Mouse (Mus musculus): Measurements from ENCODE around the gene Rsbn1. TPM values are rescaled to one million over a fixed set of nuclear protein-coding genes. Genes with fewer than 3 reads are reported as not detected.

Gene Rsbn1
- polyA plus RNA-seq, 1 experiment from 2014 or later = 29.3 TPM

- DNase-seq (no peak), ATAC-seq (ENCODE audit: low FRiP score, low TSS enrichment) (no peak)
- H3K27ac ChIP-seq (replicated peaks; ENCODE audit: low read depth, low read length) = no peak overlapping the region
- no peak overlapping the region for H3K9ac ChIP-seq (replicated peaks; ENCODE audit: low read length)
- no peaks in the 10 kb centered on the region for H3K36me3 ChIP-seq (ENCODE audit: control insufficient read depth, insufficient read depth, low read length)
- no peaks in the 10 kb centered on the region for H3K27me3 ChIP-seq (ENCODE audit: control insufficient read depth, insufficient read depth, low read length)
- H3K4me2 ChIP-seq (ENCODE audit: low read length) = no peak overlapping the region
- no peaks in the 10 kb centered on the region for H3K9me3 ChIP-seq (ENCODE audit: control insufficient read depth, low read length)
- peaks cover 24% of the 10 kb centered on the region for H3K4me1 ChIP-seq (ENCODE audit: control insufficient read depth, insufficient read depth, low read length)
- WGBS = 98% methylated on average over 1 of the region's 1 CpGs
- H3K4me3 ChIP-seq (replicated peaks; ENCODE audit: low read depth, low read length) = no peak overlapping the region
These were observed 6.2 kb downstream of the Rsbn1 start for GRCm38 (mm10) chr3:103920094-103920493.

GRCm38 (mm10) chr3:103925302-103925701 is 11.4 kb downstream of the Rsbn1 start:
- 59% methylated on average over 3 of the region's 3 CpGs for WGBS
- DNase-seq = no peak
- H3K27ac ChIP-seq (replicated peaks; ENCODE audit: low read depth, low read length) = no peak overlapping the region
- peaks cover 13% of the 10 kb centered on the region; the same call in 1 of the 2 replicates for H3K4me1 ChIP-seq (ENCODE audit: control insufficient read depth, insufficient read depth, low read length)
- no peak overlapping the region for H3K9ac ChIP-seq (replicated peaks; ENCODE audit: low read length)
- ATAC-seq (ENCODE audit: low FRiP score, low TSS enrichment) = no peak
- H3K27me3 ChIP-seq (ENCODE audit: control insufficient read depth, insufficient read depth, low read length) = no peaks in the 10 kb centered on the region
- H3K4me3 ChIP-seq (replicated peaks; ENCODE audit: low read depth, low read length) = no peak overlapping the region
- no peaks in the 10 kb centered on the region for H3K9me3 ChIP-seq (ENCODE audit: control insufficient read depth, low read length)
- H3K36me3 ChIP-seq (ENCODE audit: control insufficient read depth, insufficient read depth, low read length) = peaks cover 8% of the 10 kb centered on the region; the same call in 1 of the 2 replicates
- no peak overlapping the region for H3K4me2 ChIP-seq (ENCODE audit: low read length)

- 72% methylated on average over 6 of the region's 6 CpGs for WGBS
- Histone ChIP-seq H3K4me1 (ENCODE audit: control insufficient read depth, insufficient read depth, low read length) (peaks cover 11% of the 10 kb centered on the region; the same call in 1 of the 2 replicates), H3K4me2 (ENCODE audit: low read length) (no peak overlapping the region), H3K4me3 (replicated peaks; ENCODE audit: low read depth, low read length) (no peak overlapping the region), H3K27ac (replicated peaks; ENCODE audit: low read depth, low read length) (no peak overlapping the region), H3K36me3 (ENCODE audit: control insufficient read depth, insufficient read depth, low read length) (peaks cover 15% of the 10 kb centered on the region), H3K9me3 (ENCODE audit: control insufficient read depth, low read length) (no peaks in the 10 kb centered on the region), H3K9ac (replicated peaks; ENCODE audit: low read length) (no peak overlapping the region), H3K27me3 (ENCODE audit: control insufficient read depth, insufficient read depth, low read length) (no peaks in the 10 kb centered on the region)
- ATAC-seq (ENCODE audit: low FRiP score, low TSS enrichment) = no peak
- no peak for DNase-seq
These were observed 13.6 kb downstream of the Rsbn1 start for GRCm38 (mm10) chr3:103927511-103927910.

- Histone ChIP-seq H3K9ac (replicated peaks; ENCODE audit: low read length) (no peak overlapping the region), H3K4me1 (ENCODE audit: control insufficient read depth, insufficient read depth, low read length) (no peaks in the 10 kb centered on the region), H3K27me3 (ENCODE audit: control insufficient read depth, insufficient read depth, low read length) (no peaks in the 10 kb centered on the region), H3K9me3 (ENCODE audit: control insufficient read depth, low read length) (no peaks in the 10 kb centered on the region), H3K4me3 (replicated peaks; ENCODE audit: low read depth, low read length) (no peak overlapping the region), H3K36me3 (ENCODE audit: control insufficient read depth, insufficient read depth, low read length) (no peaks in the 10 kb centered on the region), H3K4me2 (ENCODE audit: low read length) (no peak overlapping the region), H3K27ac (replicated peaks; ENCODE audit: low read depth, low read length) (no peak overlapping the region)
- 87% methylated on average over 1 of the region's 1 CpGs for WGBS
- DNase-seq (peak; percentile 43), ATAC-seq (ENCODE audit: low FRiP score, low TSS enrichment) (no peak)
These were observed 31.1 kb downstream of the Rsbn1 start for GRCm38 (mm10) chr3:103944794-103945562.

- Histone ChIP-seq H3K36me3 (ENCODE audit: control insufficient read depth, insufficient read depth, low read length) (no peaks in the 10 kb centered on the region), H3K4me1 (ENCODE audit: control insufficient read depth, insufficient read depth, low read length) (no peaks in the 10 kb centered on the region), H3K27ac (replicated peaks; ENCODE audit: low read depth, low read length) (no peak overlapping the region), H3K9ac (replicated peaks; ENCODE audit: low read length) (no peak overlapping the region), H3K4me3 (replicated peaks; ENCODE audit: low read depth, low read length) (no peak overlapping the region), H3K9me3 (ENCODE audit: control insufficient read depth, low read length) (no peaks in the 10 kb centered on the region), H3K27me3 (ENCODE audit: control insufficient read depth, insufficient read depth, low read length) (no peaks in the 10 kb centered on the region), H3K4me2 (ENCODE audit: low read length) (no peak overlapping the region)
- DNase-seq (no peak), ATAC-seq (ENCODE audit: low FRiP score, low TSS enrichment) (no peak)
- WGBS = 86% methylated on average over 7 of the region's 7 CpGs
These were observed 34.7 kb downstream of the Rsbn1 start for GRCm38 (mm10) chr3:103948666-103949065.

- Histone ChIP-seq H3K27me3 (ENCODE audit: control insufficient read depth, insufficient read depth, low read length) (no peaks in the 10 kb centered on the region), H3K36me3 (ENCODE audit: control insufficient read depth, insufficient read depth, low read length) (peaks cover 36% of the 10 kb centered on the region), H3K9me3 (ENCODE audit: control insufficient read depth, low read length) (no peaks in the 10 kb centered on the region), H3K4me2 (ENCODE audit: low read length) (no peak overlapping the region), H3K9ac (replicated peaks; ENCODE audit: low read length) (no peak overlapping the region), H3K27ac (replicated peaks; ENCODE audit: low read depth, low read length) (no peak overlapping the region), H3K4me3 (replicated peaks; ENCODE audit: low read depth, low read length) (no peak overlapping the region), H3K4me1 (ENCODE audit: control insufficient read depth, insufficient read depth, low read length) (no peaks in the 10 kb centered on the region)
- WGBS = 93% methylated on average over 3 of the region's 3 CpGs
- no peak for DNase-seq
- ATAC-seq (ENCODE audit: low FRiP score, low TSS enrichment) = no peak
These were observed 46.7 kb downstream of the Rsbn1 start for GRCm38 (mm10) chr3:103960622-103961021.

GRCm38 (mm10) chr3:103967231-103967630 is 53.3 kb downstream of the Rsbn1 start:
- Histone ChIP-seq H3K4me1 (ENCODE audit: control insufficient read depth, insufficient read depth, low read length) (peaks cover 21% of the 10 kb centered on the region), H3K9ac (replicated peaks; ENCODE audit: low read length) (peak overlapping the region; percentile 95), H3K27ac (replicated peaks; ENCODE audit: low read depth, low read length) (peak overlapping the region; percentile 98), H3K9me3 (ENCODE audit: control insufficient read depth, low read length) (no peaks in the 10 kb centered on the region), H3K36me3 (ENCODE audit: control insufficient read depth, insufficient read depth, low read length) (peaks cover 23% of the 10 kb centered on the region), H3K27me3 (ENCODE audit: control insufficient read depth, insufficient read depth, low read length) (no peaks in the 10 kb centered on the region), H3K4me2 (ENCODE audit: low read length) (peak overlapping the region; percentile 88), H3K4me3 (replicated peaks; ENCODE audit: low read depth, low read length) (peak overlapping the region; percentile 88)
- ATAC-seq (ENCODE audit: low FRiP score, low TSS enrichment) = no peak
- DNase-seq = no peak
- WGBS = 16% methylated on average over 2 of the region's 2 CpGs

- Histone ChIP-seq H3K9me3 (ENCODE audit: control insufficient read depth, low read length) (no peaks in the 10 kb centered on the region), H3K36me3 (ENCODE audit: control insufficient read depth, insufficient read depth, low read length) (peaks cover 20% of the 10 kb centered on the region), H3K27ac (replicated peaks; ENCODE audit: low read depth, low read length) (peak within 1 kb of the TSS; percentile 98), H3K27me3 (ENCODE audit: control insufficient read depth, insufficient read depth, low read length) (no peaks in the 10 kb centered on the region), H3K4me1 (ENCODE audit: control insufficient read depth, insufficient read depth, low read length) (peaks cover 21% of the 10 kb centered on the region), H3K4me3 (replicated peaks; ENCODE audit: low read depth, low read length) (peak within 1 kb of the TSS; percentile 88), H3K9ac (replicated peaks; ENCODE audit: low read length) (peak within 1 kb of the TSS; percentile 95), H3K4me2 (ENCODE audit: low read length) (peak within 1 kb of the TSS; percentile 88)
- peak; percentile 96 for ATAC-seq (ENCODE audit: low FRiP score, low TSS enrichment)
- under 1% methylated on average over 70 of the region's 70 CpGs for WGBS
- peak; percentile 92 for DNase-seq
These were observed 54.2 kb downstream of the Rsbn1 start, which contains the start of gene Phtf1 for GRCm38 (mm10) chr3:103967861-103968691. Gene Phtf1 (plus strand): TSS chr3:103968110.

Measured in midbrain, embryonic 14.5 days (tissue).